Mouse (Mus musculus) spleen, postnatal 36 days (tissue): ENCODE results near the gene Slc45a2.
"Not testable (repeated sequence)": the region's sequence is repeated elsewhere in the genome, so short reads cannot be mapped to it uniquely, and the experiment has no call there.

ENCODE experiments used
- DNase-seq, 2 experiments: peaks; one replicate each; pipeline ENCODE4 v3.0.0; 2022; ENCODE audit warnings: low spot score in 2 of 2, mixed read lengths in 1 of 2

Gene Slc45a2

GRCm38 (mm10) chr15:11000421-11000820 is at the start of gene Slc45a2:
Gene Slc45a2 (plus strand): TSS chr15:11000721.
- DNase-seq: no peak

- no peak for DNase-seq
Measured at GRCm38 (mm10) chr15:10951951-10952759, 48.4 kb upstream of the Slc45a2 start, which contains the start of gene C1qtnf3. Gene C1qtnf3 (plus strand): TSS chr15:10952332.

GRCm38 (mm10) chr15:10952760-10953305 is 47.7 kb upstream of the Slc45a2 start:
- DNase-seq: no peak

- DNase-seq: no peak
Measured at GRCm38 (mm10) chr15:10953465-10953864, 47.1 kb upstream of the Slc45a2 start.

- DNase-seq: no peak
Measured at GRCm38 (mm10) chr15:10954381-10955016, 46.0 kb upstream of the Slc45a2 start.

GRCm38 (mm10) chr15:10955156-10955555 is 45.4 kb upstream of the Slc45a2 start:
- no peak for DNase-seq

GRCm38 (mm10) chr15:10956706-10957105 is 43.8 kb upstream of the Slc45a2 start:
- no peak for DNase-seq

GRCm38 (mm10) chr15:10959277-10960026 is 41.1 kb upstream of the Slc45a2 start:
- no peak for DNase-seq

GRCm38 (mm10) chr15:10960267-10960666 is 40.3 kb upstream of the Slc45a2 start:
- no peak for DNase-seq

- no peak for DNase-seq
Measured at GRCm38 (mm10) chr15:10962601-10963000, 37.9 kb upstream of the Slc45a2 start.

GRCm38 (mm10) chr15:10969439-10969838 is 31.1 kb upstream of the Slc45a2 start:
- no peak for DNase-seq

GRCm38 (mm10) chr15:10970777-10971176 is 29.7 kb upstream of the Slc45a2 start:
- no peak for DNase-seq

- no peak for DNase-seq
Measured at GRCm38 (mm10) chr15:10977151-10977550, 23.4 kb upstream of the Slc45a2 start.

GRCm38 (mm10) chr15:10980712-10981111 is 19.8 kb upstream of the Slc45a2 start:
- no peak for DNase-seq

- DNase-seq: peak; percentile 81 to 83
Measured at GRCm38 (mm10) chr15:10981377-10982063, 19.0 kb upstream of the Slc45a2 start, which contains the start of gene Amacr. Gene Amacr (plus strand): TSS chr15:10981756.

GRCm38 (mm10) chr15:10982064-10982435 is 18.5 kb upstream of the Slc45a2 start:
- DNase-seq: no peak

GRCm38 (mm10) chr15:10985756-10986155 is 14.8 kb upstream of the Slc45a2 start:
- DNase-seq: no peak

GRCm38 (mm10) chr15:10986477-10986876 is 14.0 kb upstream of the Slc45a2 start:
- DNase-seq: not testable (repeated sequence)

GRCm38 (mm10) chr15:10990411-10990810 is 10.1 kb upstream of the Slc45a2 start:
- no peak for DNase-seq

GRCm38 (mm10) chr15:10991566-10991965 is 9.0 kb upstream of the Slc45a2 start:
- no peak for DNase-seq

GRCm38 (mm10) chr15:10999832-11000231 is 689 bp upstream of the Slc45a2 start:
- no peak for DNase-seq
